Mouse (Mus musculus) midbrain, embryonic 15.5 days (tissue): ENCODE results near the gene Ado. TPM values are rescaled to one million over a fixed set of nuclear protein-coding genes. Genes with fewer than 3 reads are reported as not detected.

Experiments used
- ATAC-seq: fragments of 200-750 bp; cut with Nextera tagmentation; replicated peaks from 2 replicates; pipeline ENCODE4 v1.8.0; 2017; ENCODE audit warnings: moderate TSS enrichment
- H3K27ac ChIP-seq: fragments of 300-500 bp; sonication (generic); 2 replicates; pipeline ENCODE4 v1.5.1; 2015; ENCODE audit warnings: mild to moderate bottlenecking, inconsistent platforms
- H3K27me3 ChIP-seq: fragments of 300-500 bp; sonication (generic); replicated peaks from 2 replicates; pipeline ENCODE4 v1.6.1; 2015; ENCODE audit warnings: inconsistent platforms
- H3K36me3 ChIP-seq: fragments of 300-500 bp; sonication (generic); replicated peaks from 2 replicates; pipeline ENCODE4 v1.6.1; 2015; ENCODE audit warnings: inconsistent platforms
- H3K4me1 ChIP-seq: fragments of 300-500 bp; sonication (generic); 2 replicates; pipeline ENCODE4 v1.6.1; 2015; ENCODE audit warnings: inconsistent platforms
- H3K4me2 ChIP-seq: fragments of 300-500 bp; sonication (generic); 2 replicates; pipeline ENCODE4 v1.6.1; 2015; ENCODE audit warnings: inconsistent platforms, mild to moderate bottlenecking, moderate library complexity
- H3K4me3 ChIP-seq: fragments of 300-500 bp; sonication (generic); 2 replicates; pipeline ENCODE4 v1.5.1; 2015; ENCODE audit warnings: mild to moderate bottlenecking, inconsistent platforms
- H3K9ac ChIP-seq: fragments of 300-500 bp; sonication (generic); 2 replicates; pipeline ENCODE4 v1.6.1; 2015; ENCODE audit warnings: mild to moderate bottlenecking, inconsistent platforms
- H3K9me3 ChIP-seq: fragments of 300-500 bp; sonication (generic); 2 replicates; pipeline ENCODE4 v1.6.1; 2016; ENCODE audit warnings: inconsistent platforms
- WGBS: fragments of 180-500 bp; shearing (Covaris S2); methylation state at CpG from one replicate; pipeline ENCODE4 v1.1.7; 2015; ENCODE audit warnings: mixed read lengths; 5-methylcytosine and 5-hydroxymethylcytosine counted together
- polyA plus RNA-seq: library from polyadenylated mRNA; unstranded; fragments of >200 nt; fragmentation: Nextera tagmentation; extraction: Ambion mirVana; gene quantifications from 2 replicates; pipeline ENCODE4 v1.2.1, GENCODE M21; 2015

Ado gene
- polyA plus RNA-seq, 1 experiment from 2014 or later, result 76.5 TPM

DNA sequence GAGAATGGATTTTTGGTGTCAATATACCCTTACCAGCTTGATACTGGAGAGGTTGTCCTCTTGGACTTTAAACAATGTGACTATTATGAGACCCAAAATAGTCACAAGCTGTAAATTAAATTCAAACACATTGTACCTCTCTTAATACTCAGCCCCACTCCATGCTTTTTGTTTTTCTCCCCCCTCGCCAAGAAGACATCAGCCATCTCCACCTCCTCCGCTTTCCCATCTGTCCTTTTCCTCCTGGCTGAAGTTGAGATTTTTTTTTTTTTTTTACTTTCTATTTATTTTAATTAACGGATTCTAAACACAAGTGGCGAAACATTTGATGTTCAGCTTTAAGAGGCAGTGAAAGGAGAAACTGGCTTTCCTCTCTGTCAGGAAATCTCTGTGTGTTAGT, 9.3 kb upstream of the Ado start:
- Histone ChIP-seq H3K9ac (no peak overlapping the region), H3K4me3 (no peak overlapping the region), H3K9me3 (no peaks in the 10 kb centered on the region), H3K27me3 (no peaks in the 10 kb centered on the region), H3K4me1 (peaks cover 5% of the 10 kb centered on the region; the same call in 1 of the 2 replicates), H3K4me2 (no peak overlapping the region), H3K27ac (no peak overlapping the region), H3K36me3 (no peaks in the 10 kb centered on the region)
- 84% methylated on average over 4 of the region's 4 CpGs for WGBS
- no peak for ATAC-seq

DNA sequence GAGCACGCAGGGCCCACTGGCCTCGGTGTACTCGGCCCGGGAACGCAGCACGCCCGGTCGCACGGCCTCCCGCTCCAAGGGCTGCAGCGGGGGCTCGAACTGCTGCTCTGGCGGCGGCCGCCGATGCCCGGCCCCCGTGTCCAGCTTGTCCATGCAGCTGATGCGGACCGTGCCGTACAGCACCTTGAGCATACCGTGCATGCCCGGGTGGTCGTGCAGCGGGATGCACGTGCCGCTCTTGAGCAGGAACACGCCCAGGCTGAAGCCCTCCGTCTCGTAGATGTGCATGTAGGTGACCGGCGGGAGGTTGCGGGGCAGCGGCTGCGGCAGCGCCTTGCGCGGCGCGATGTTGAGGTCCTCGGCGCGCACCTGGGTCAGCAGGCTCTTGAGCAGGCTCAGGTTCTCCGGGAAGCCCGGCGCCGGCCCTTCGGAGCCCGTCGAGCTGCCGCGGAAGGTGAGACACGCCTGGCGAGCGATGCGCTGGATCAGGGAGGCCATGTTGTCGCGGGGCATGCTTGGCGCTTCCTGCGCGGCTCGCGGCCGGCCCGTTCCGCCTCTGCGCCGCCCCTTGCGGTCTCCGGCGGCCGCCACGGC, 397 bp downstream of the Ado start:
- no peaks in the 10 kb centered on the region; the same call in 1 of the 2 replicates for H3K27me3 ChIP-seq
- peak overlapping the region; percentile 79 for H3K9ac ChIP-seq
- H3K9me3 ChIP-seq, result no peaks in the 10 kb centered on the region
- H3K4me3 ChIP-seq, result peak overlapping the region; percentile 78
- H3K36me3 ChIP-seq, result no peaks in the 10 kb centered on the region
- peaks cover 43% of the 10 kb centered on the region for H3K4me1 ChIP-seq
- peak; percentile 84 for ATAC-seq
- peak overlapping the region; percentile 97 for H3K27ac ChIP-seq
- H3K4me2 ChIP-seq, result peak overlapping the region; percentile 81
- under 1% methylated on average over 73 of the region's 73 CpGs for WGBS

DNA sequence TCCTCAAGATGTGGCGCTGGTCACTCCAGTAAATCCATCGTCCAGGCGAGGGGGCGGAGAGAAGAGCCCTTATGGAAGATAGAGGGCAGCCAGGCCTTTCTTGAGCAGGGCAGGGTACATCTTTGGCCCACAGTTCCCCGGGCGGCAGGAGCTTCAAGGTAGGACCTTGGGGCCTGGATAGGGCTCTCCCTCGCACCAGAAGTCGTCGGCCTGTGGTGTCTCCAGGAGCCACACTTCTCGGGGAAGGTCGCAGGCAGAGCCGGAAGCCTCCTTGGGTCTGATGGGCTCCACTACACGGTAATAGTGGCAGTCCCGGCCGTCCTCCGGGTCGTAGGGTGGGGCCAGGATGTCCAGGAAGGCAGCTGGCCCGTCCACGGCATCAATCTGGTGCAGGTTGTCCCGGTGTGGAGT, 900 bp downstream of the Ado start:
- peak overlapping the region; percentile 97 for H3K27ac ChIP-seq

DNA sequence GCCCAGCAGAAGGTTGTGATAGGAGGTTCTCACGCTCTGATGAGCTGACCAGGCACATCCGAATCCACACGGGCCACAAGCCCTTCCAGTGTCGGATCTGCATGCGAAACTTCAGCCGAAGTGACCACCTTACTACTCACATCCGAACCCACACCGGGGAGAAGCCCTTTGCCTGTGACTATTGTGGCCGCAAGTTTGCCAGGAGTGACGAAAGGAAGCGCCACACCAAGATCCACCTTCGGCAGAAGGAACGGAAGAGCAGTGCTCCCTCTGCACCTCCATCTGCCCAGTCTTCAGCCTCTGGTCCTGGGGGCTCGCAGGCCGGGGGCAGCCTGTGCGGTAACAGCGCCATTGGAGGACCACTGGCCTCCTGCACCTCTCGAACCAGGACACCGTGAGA, 8.2 kb downstream of the Ado start:
- no peak overlapping the region for H3K27ac ChIP-seq
- no peak for ATAC-seq
- H3K9me3 ChIP-seq, result no peaks in the 10 kb centered on the region
- H3K4me3 ChIP-seq, result no peak overlapping the region
- H3K4me1 ChIP-seq, result peaks cover 56% of the 10 kb centered on the region
- H3K36me3 ChIP-seq, result no peaks in the 10 kb centered on the region
- 10% methylated on average over 19 of the region's 19 CpGs for WGBS
- no peak overlapping the region for H3K4me2 ChIP-seq
- H3K27me3 ChIP-seq, result peaks cover 65% of the 10 kb centered on the region
- no peak overlapping the region for H3K9ac ChIP-seq

More for the DNA sequence above, 900 bp downstream of the Ado start:
- no peaks in the 10 kb centered on the region for H3K9me3 ChIP-seq
- peak overlapping the region; percentile 79 for H3K9ac ChIP-seq
- no peak; the same call in 1 of the 2 replicates for ATAC-seq
- WGBS, result 0% methylated on average over 20 of the region's 20 CpGs
- H3K4me2 ChIP-seq, result peak overlapping the region; percentile 81
- H3K36me3 ChIP-seq, result no peaks in the 10 kb centered on the region
- H3K27me3 ChIP-seq, result peaks cover 2% of the 10 kb centered on the region; the same call in 1 of the 2 replicates
- peaks cover 43% of the 10 kb centered on the region for H3K4me1 ChIP-seq
- peak overlapping the region; percentile 78 for H3K4me3 ChIP-seq

DNA sequence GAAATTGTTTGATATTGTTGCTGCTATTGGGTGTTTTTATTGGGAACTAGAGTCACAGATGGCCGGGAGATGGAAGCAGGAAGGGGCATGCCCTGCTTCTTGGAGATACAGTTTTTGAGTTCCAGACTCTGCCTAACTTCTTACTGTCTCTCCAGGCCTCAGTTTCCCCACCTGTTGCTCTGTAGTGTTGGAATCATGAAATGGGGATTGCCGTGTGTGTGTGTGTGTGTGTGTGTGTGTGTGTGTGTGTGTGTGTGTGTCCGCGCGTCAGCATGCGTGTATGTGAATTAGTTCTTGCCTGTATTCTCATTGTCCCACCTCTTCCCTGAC, 9.4 kb downstream of the Ado start:
- Histone ChIP-seq H3K9me3 (no peaks in the 10 kb centered on the region), H3K4me2 (peak overlapping the region; percentile 88), H3K27me3 (peaks cover 77% of the 10 kb centered on the region), H3K4me3 (0 out of 2 replicates have a peak overlapping the region, but pooled peaks have one; percentile 51), H3K4me1 (peaks cover 53% of the 10 kb centered on the region), H3K36me3 (no peaks in the 10 kb centered on the region), H3K9ac (no peak overlapping the region), H3K27ac (no peak overlapping the region)
- WGBS, result 22% methylated on average over 6 of the region's 6 CpGs
- ATAC-seq, result no peak

DNA sequence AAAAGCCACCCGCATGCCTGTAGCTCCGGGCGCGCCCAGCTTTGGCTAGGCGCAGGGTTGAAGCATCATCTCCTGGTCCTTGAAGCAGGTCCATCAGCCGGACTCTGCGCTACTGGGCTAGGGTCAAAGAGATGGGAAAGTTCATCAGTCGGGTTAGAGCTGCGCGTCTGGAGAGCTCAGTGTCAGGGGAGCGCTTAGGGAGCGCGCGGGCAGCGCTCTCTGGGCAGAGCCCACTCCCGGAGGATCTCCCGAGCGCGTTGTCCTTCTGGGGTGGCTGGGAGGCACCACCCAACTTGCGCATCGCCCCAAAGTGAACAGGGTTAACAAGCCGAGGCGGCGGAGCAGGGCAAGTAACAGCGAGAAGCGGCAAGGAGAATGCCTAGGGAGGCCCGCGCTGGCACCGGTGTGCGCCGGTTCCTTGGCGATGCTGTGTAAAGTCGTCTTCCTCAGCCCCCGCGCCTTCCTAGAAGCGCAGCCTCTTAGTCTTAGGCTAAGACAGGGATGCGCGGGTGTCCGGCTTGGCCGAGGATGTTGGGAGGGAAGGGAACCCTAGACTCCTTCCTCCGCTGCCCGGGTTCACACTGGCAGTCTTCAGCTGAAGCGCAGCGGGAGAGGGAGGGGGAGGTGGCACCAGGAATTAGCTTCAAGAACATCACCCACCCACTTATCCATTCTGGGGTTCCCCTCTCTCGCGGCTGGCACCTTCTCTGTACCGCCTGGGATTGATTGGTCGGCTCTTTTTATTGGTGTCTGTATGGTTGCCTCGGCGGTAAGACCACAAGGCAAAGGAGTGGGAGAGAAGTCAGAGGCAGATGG, 10.0 kb downstream of the Ado start:
- no peak overlapping the region for H3K9ac ChIP-seq
- no peak overlapping the region for H3K27ac ChIP-seq
- peak overlapping the region; percentile 51 for H3K4me3 ChIP-seq
- no peaks in the 10 kb centered on the region for H3K9me3 ChIP-seq
- H3K36me3 ChIP-seq, result no peaks in the 10 kb centered on the region
- 2% methylated on average over 50 of the region's 50 CpGs for WGBS
- peaks cover 53% of the 10 kb centered on the region for H3K4me1 ChIP-seq
- no peak for ATAC-seq
- peak overlapping the region; percentile 88 for H3K4me2 ChIP-seq
- H3K27me3 ChIP-seq, result peaks cover 82% of the 10 kb centered on the region

DNA sequence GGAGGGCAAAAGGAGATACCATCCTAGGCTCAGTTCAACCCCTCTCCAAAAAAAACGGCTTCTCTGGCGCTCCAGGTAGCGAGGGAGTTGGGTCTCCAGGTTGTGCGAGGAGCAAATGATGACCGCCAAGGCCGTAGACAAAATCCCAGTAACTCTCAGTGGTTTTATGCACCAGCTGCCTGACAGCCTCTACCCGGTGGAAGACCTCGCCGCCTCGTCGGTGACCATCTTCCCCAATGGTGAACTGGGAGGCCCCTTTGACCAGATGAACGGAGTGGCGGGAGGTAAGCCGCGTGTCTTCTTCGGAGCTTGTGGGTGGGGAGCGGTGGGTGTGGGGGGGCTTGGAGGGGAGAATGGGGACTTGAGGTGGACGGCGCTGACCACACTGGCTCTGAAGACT, 10.6 kb downstream of the Ado start:
- H3K9ac ChIP-seq, result no peak overlapping the region
- under 1% methylated on average over 19 of the region's 19 CpGs for WGBS
- no peak overlapping the region for H3K27ac ChIP-seq
- no peaks in the 10 kb centered on the region for H3K9me3 ChIP-seq
- peaks cover 53% of the 10 kb centered on the region for H3K4me1 ChIP-seq
- H3K36me3 ChIP-seq, result no peaks in the 10 kb centered on the region
- H3K27me3 ChIP-seq, result peaks cover 89% of the 10 kb centered on the region
- H3K4me3 ChIP-seq, result peak overlapping the region; percentile 51
- peak overlapping the region; percentile 88 for H3K4me2 ChIP-seq
- ATAC-seq, result no peak

DNA sequence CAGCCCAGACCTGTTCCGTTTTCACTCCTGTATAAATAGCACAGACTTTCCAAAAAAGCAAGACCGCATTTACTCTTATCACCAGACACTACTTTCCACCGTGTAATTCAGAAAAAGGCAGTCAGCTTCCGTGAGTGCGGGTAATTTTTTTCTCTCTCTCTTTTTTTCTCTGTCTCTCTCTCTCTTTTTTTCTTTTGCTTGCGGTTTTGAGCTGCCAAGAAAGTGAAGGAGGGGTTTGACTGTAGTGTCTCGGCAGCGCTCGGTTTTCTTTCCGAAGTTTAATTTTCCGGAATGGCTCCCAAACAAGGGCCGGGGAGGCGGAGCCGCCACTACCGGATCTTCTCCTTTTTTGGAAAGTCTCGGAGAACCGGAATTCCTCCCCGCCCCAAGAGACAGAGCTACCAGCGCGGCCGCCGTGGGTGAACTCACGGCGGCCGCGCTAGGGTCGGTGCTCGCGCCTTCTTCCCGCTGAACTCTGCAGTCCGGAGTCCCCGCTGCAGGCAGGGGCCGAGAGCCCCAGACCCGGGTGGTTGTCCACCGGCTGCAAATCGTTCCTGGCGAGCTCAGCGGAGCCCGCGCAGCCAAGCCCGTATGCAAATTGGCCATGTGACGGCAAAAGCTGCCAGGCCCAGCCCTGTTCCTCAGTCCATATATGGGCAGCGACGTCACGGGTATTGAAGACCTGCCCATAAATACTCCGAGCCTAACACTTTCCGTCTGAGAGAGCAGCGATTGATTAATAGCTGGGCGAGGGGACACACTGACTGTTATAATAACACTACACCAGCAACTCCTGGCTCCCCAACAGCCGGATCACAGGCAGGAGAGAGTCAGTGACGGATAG, 11.4 kb downstream of the Ado start:
- peak; percentile 86 for ATAC-seq
- Histone ChIP-seq H3K36me3 (no peaks in the 10 kb centered on the region), H3K4me1 (peaks cover 53% of the 10 kb centered on the region)

DNA sequence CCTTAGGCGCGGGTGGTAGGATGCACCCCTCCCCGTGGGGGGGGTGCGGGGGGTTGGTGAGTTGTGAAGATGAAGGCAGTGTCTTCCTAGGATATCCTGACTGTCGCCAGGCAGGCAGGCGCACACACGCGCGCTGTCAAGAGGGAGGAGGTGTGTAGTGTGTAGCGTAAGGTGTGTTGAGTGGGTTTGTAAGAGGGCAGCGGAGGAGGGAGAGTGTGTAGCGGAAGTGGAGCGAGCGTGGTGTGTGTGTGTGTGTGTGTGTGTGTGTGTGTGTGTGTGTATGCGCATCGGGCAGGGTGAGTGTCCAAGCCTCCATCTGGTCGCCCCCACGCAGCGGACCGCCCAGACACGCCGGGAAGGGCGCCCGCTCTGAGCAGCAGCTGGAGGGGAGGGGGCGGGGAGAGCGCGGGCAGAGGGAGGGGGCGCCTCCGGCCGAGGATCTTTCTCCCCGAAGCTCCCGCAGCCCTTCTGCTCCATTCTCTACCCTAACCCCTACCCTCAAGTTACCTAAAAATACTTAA, 12.1 kb downstream of the Ado start:
- H3K36me3 ChIP-seq, result no peaks in the 10 kb centered on the region
- peak; percentile 59 for ATAC-seq
- WGBS, result 1% methylated on average over 24 of the region's 32 CpGs
- H3K27me3 ChIP-seq, result peaks cover 83% of the 10 kb centered on the region
- peak overlapping the region; percentile 51 for H3K4me3 ChIP-seq
- no peak overlapping the region for H3K27ac ChIP-seq
- peaks cover 53% of the 10 kb centered on the region for H3K4me1 ChIP-seq
- H3K9me3 ChIP-seq, result no peaks in the 10 kb centered on the region
- peak overlapping the region; percentile 17; the same call in 1 of the 2 replicates for H3K9ac ChIP-seq
- peak overlapping the region; percentile 88 for H3K4me2 ChIP-seq

More for the DNA sequence above, 11.4 kb downstream of the Ado start:
- peak overlapping the region; percentile 51 for H3K4me3 ChIP-seq
- WGBS, result under 1% methylated on average over 51 of the region's 51 CpGs
- peak overlapping the region; percentile 34 for H3K9ac ChIP-seq
- H3K9me3 ChIP-seq, result no peaks in the 10 kb centered on the region
- no peak overlapping the region for H3K27ac ChIP-seq
- H3K4me2 ChIP-seq, result peak overlapping the region; percentile 88
- H3K27me3 ChIP-seq, result peaks cover 84% of the 10 kb centered on the region

DNA sequence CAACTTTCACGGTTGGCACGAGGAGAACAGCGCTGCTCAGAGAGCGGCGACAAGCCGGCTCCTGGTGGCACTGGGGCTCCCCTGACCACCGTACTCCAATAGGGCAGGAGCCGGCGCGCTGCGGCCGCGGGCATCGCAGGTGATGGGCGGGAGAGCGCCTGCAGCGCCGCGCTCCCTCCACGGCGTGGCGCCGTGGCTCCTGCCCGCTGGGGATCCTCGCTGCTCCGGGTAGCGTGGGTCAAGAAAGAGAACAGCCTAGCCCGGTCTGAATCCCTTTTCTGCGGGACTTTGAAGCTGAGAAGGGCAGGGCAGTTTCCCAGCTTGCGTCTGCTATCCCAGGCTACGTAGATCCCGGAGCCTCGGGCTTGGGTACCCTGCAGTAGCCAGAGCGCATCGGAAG, 12.8 kb downstream of the Ado start:
- H3K9ac ChIP-seq, result peak overlapping the region; percentile 31; the same call in 1 of the 2 replicates
- peak; percentile 31 for ATAC-seq
- no peaks in the 10 kb centered on the region for H3K9me3 ChIP-seq
- H3K4me2 ChIP-seq, result peak overlapping the region; percentile 88
- H3K36me3 ChIP-seq, result no peaks in the 10 kb centered on the region
- 0% methylated on average over 35 of the region's 35 CpGs for WGBS
- H3K27me3 ChIP-seq, result peaks cover 82% of the 10 kb centered on the region
- H3K4me1 ChIP-seq, result peaks cover 53% of the 10 kb centered on the region
- H3K27ac ChIP-seq, result no peak overlapping the region
- H3K4me3 ChIP-seq, result peak overlapping the region; percentile 51

DNA sequence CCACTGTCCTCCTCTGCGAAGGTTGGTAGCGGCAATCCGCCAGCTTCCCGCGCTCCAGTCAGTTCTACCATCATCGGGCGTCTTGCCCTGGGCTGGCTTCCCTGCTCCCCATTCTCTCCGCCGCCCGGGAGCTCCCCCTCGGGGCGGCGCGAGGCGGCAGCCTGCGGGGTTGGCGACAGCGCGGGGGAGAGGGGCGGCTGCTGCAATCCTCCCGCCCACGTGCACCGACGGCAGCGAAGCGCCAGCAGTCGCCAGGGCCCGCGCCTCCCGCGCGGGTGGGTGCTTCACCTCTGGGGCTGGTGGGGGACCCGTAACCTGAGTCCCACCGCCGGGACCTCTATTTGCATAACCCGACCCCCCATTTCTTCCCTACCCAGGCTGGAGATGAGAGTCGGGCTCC, 13.5 kb downstream of the Ado start, which contains the start of gene Egr2:
Gene Egr2, plus strand, starts transcription at position 220 of the 400 bp plus-strand sequence.
- no peak within 1 kb of the TSS for H3K27ac ChIP-seq
- no peaks in the 10 kb centered on the region for H3K36me3 ChIP-seq
- H3K4me2 ChIP-seq, result peak within 1 kb of the TSS; percentile 88
- WGBS, result 0% methylated on average over 31 of the region's 37 CpGs
- ATAC-seq, result no peak
- peak within 1 kb of the TSS; percentile 51 for H3K4me3 ChIP-seq
- H3K27me3 ChIP-seq, result peaks cover 75% of the 10 kb centered on the region
- peaks cover 46% of the 10 kb centered on the region for H3K4me1 ChIP-seq
- H3K9ac ChIP-seq, result peak within 1 kb of the TSS; percentile 31
- no peaks in the 10 kb centered on the region for H3K9me3 ChIP-seq

DNA sequence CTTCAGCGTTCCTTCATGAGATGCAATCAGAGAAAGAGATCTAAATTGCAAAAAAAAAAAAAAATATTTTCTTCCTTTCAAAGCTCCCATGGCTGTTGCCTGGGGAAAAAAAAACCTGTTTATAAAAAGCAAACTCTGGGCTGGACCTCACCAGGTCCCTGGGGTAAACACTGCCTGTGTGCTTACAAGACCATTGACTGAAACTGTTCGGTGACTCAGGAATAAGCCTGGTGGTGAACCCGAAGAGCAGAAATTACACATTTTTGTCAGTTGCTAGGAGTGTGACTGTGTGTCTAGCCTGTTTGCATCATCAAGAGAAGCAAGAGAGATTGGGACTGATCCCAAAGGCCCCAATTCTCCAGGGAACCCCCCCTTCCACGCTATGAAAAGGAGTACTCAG, 19.0 kb downstream of the Ado start:
- no peak overlapping the region for H3K4me2 ChIP-seq
- no peaks in the 10 kb centered on the region for H3K36me3 ChIP-seq
- H3K4me3 ChIP-seq, result no peak overlapping the region
- no peaks in the 10 kb centered on the region for H3K9me3 ChIP-seq
- no peaks in the 10 kb centered on the region for H3K4me1 ChIP-seq
- 76% methylated on average over 4 of the region's 4 CpGs for WGBS
- H3K27me3 ChIP-seq, result peaks cover 29% of the 10 kb centered on the region
- ATAC-seq, result no peak
- no peak overlapping the region for H3K27ac ChIP-seq
- no peak overlapping the region for H3K9ac ChIP-seq
